Mouse (Mus musculus): ENCODE data around the gene Lysmd3.

The Lysmd3 gene

GRCm38 (mm10) chr13:81683107-81683506 lies 25.6 kb downstream of the Lysmd3 start:
- no peak for DNase-seq

GRCm38 (mm10) chr13:81684258-81684657 lies 26.8 kb downstream of the Lysmd3 start:
- no peak for DNase-seq

- DNase-seq, result no peak
Measured at GRCm38 (mm10) chr13:81684884-81685283, 27.4 kb downstream of the Lysmd3 start.

- DNase-seq, result no peak
Measured at GRCm38 (mm10) chr13:81689587-81689986, 32.1 kb downstream of the Lysmd3 start.

GRCm38 (mm10) chr13:81690477-81690876 lies 33.0 kb downstream of the Lysmd3 start:
- DNase-seq, result no peak

GRCm38 (mm10) chr13:81691606-81692005 lies 34.1 kb downstream of the Lysmd3 start:
- no peak for DNase-seq

GRCm38 (mm10) chr13:81694446-81694845 lies 37.0 kb downstream of the Lysmd3 start:
- no peak for DNase-seq

GRCm38 (mm10) chr13:81703148-81703547 lies 45.7 kb downstream of the Lysmd3 start:
- no peak for DNase-seq

- no peak for DNase-seq
Measured at GRCm38 (mm10) chr13:81703621-81704020, 46.2 kb downstream of the Lysmd3 start.

- DNase-seq, result no peak
Measured at GRCm38 (mm10) chr13:81706311-81706710, 48.8 kb downstream of the Lysmd3 start.

GRCm38 (mm10) chr13:81709805-81710204 lies 52.3 kb downstream of the Lysmd3 start:
- no peak for DNase-seq

- DNase-seq, result no peak
Measured at GRCm38 (mm10) chr13:81710266-81710665, 52.8 kb downstream of the Lysmd3 start.

GRCm38 (mm10) chr13:81710775-81711545 lies 53.5 kb downstream of the Lysmd3 start, which contains the start of the genes Polr3g and Mblac2:
Gene Polr3g, minus strand, starts transcription at chr13:81711013.
Gene Mblac2, plus strand, starts transcription at chr13:81711341.
- peak; percentile 96 for DNase-seq

GRCm38 (mm10) chr13:81711546-81712371 lies 54.3 kb downstream of the Lysmd3 start:
- DNase-seq, result peak; percentile 48

GRCm38 (mm10) chr13:81713896-81714295 lies 56.4 kb downstream of the Lysmd3 start:
- no peak for DNase-seq

Data from cerebellum, adult 8-10 months (tissue).